Mouse (Mus musculus): Measurements from ENCODE around the gene Nlrc5.

GRCm38 (mm10) chr8:94458567-94458966, 24.4 kb downstream of the Nlrc5 start:
- TF ChIP-seq CTCF (IDR thresholded peaks at IDR 0.05; ENCODE audit: low read depth) (no peak), EP300 (IDR thresholded peaks at IDR 0.05; ENCODE audit: low read depth) (no peak)
